Mouse (Mus musculus) testis, adult 2 months (tissue): ENCODE data around the gene Txndc9.

Experiments used
- CTCF ChIP-seq: fragments of 200-500 bp; IDR thresholded peaks from 2 replicates; pipeline ENCODE4 v1.5.1; 2012; ENCODE audit warnings: low read depth, mild to moderate bottlenecking, inconsistent platforms, low read length, moderate library complexity; ENCODE audit not compliant: control insufficient read depth, insufficient read depth, insufficient replicate concordance
- POLR2A ChIP-seq: fragments of 200-500 bp; IDR thresholded peaks from 2 replicates; pipeline ENCODE4 v1.6.1; 2012; ENCODE audit warnings: low read depth, mild to moderate bottlenecking, inconsistent platforms, low read length, moderate library complexity; ENCODE audit not compliant: control insufficient read depth

DNA sequence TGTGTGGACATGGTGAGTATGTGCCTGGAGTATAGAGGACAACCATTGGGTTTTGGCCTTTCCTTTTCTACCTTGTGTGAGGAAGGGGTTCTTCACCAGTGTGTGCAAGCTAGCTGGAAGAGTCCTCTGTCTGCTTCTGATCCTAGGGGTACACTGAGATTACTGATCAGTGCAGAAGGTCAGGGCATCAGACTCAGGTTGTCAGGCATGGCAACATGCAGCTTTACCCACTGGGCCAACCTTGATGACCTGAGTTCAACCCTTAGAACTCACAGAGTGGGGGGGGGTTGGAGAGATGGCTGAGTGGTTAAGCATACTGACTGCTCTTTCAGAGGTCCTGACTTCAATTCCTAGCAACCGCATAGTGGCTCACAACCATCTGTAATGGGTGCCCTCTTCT lies 13.4 kb downstream of the Txndc9 start:
- TF ChIP-seq CTCF, result no peak
- TF ChIP-seq POLR2A, result no peak
